Mouse (Mus musculus): ENCODE results near the gene Myt1.

GRCm38 (mm10) chr2:181752626-181753025, 10.5 kb upstream of the Myt1 start:
- TF ChIP-seq CTCF (conservative IDR thresholded peaks at IDR 0.05; ENCODE audit: low read length) (no peak), NANOG (IDR thresholded peaks at IDR 0.05; ENCODE audit: borderline replicate concordance, low read length) (no peak), POU5F1 (IDR thresholded peaks at IDR 0.05; ENCODE audit: borderline replicate concordance, low read length) (no peak)
